Mouse (Mus musculus): ENCODE results near the gene Pex14. TPM values are rescaled to one million over a fixed set of nuclear protein-coding genes. Genes with fewer than 3 reads are reported as not detected.
"Not testable (repeated sequence)": the region's sequence is repeated elsewhere in the genome, so short reads cannot be mapped to it uniquely, and the experiment has no call there.

The Pex14 gene
- polyA plus RNA-seq, 1 experiment from 2014 or later = 42.9 TPM

GRCm38 (mm10) chr4:149125341-149126114 lies 25.9 kb upstream of the Pex14 start:
- Histone ChIP-seq H3K4me2 (replicated peaks; ENCODE audit: low read depth) (no peak overlapping the region), H3K27ac (replicated peaks) (no peak overlapping the region), H3K4me3 (ENCODE audit: low read depth, low read length) (no peak overlapping the region), H3K36me3 (ENCODE audit: control insufficient read depth, insufficient read depth, low read length) (no peaks in the 10 kb centered on the region), H3K9me3 (ENCODE audit: control insufficient read depth, low read length) (no peaks in the 10 kb centered on the region), H3K27me3 (ENCODE audit: control insufficient read depth, insufficient read depth, low read length) (no peaks in the 10 kb centered on the region), H3K4me1 (replicated peaks; ENCODE audit: control insufficient read depth, insufficient read depth) (no peaks in the 10 kb centered on the region), H3K9ac (ENCODE audit: low read length) (no peak overlapping the region)
- ATAC-seq (ENCODE audit: low FRiP score, low TSS enrichment) (no peak), DNase-seq (ENCODE audit: low spot score) (no peak)
- 69% methylated on average over 11 of the region's 11 CpGs for WGBS
- TF ChIP-seq CTCF (IDR thresholded peaks at IDR 0.05; ENCODE audit: low read depth) (no peak), EP300 (optimal IDR thresholded peaks at IDR 0.05) (no peak)

- TF ChIP-seq EP300 (optimal IDR thresholded peaks at IDR 0.05) (no peak), CTCF (IDR thresholded peaks at IDR 0.05; ENCODE audit: low read depth) (no peak)
- Histone ChIP-seq H3K36me3 (ENCODE audit: control insufficient read depth, insufficient read depth, low read length) (no peaks in the 10 kb centered on the region), H3K4me1 (replicated peaks; ENCODE audit: control insufficient read depth, insufficient read depth) (no peaks in the 10 kb centered on the region), H3K4me2 (replicated peaks; ENCODE audit: low read depth) (no peak overlapping the region), H3K27ac (replicated peaks) (no peak overlapping the region), H3K27me3 (ENCODE audit: control insufficient read depth, insufficient read depth, low read length) (no peaks in the 10 kb centered on the region), H3K4me3 (ENCODE audit: low read depth, low read length) (no peak overlapping the region), H3K9me3 (ENCODE audit: control insufficient read depth, low read length) (no peaks in the 10 kb centered on the region), H3K9ac (ENCODE audit: low read length) (no peak overlapping the region)
- 45% methylated on average over 5 of the region's 5 CpGs for WGBS
- ATAC-seq (ENCODE audit: low FRiP score, low TSS enrichment) = peak; percentile 84
- peak; percentile 77 for DNase-seq (ENCODE audit: low spot score)
Measured at GRCm38 (mm10) chr4:149123432-149123831, 23.8 kb upstream of the Pex14 start.

GRCm38 (mm10) chr4:149119978-149120562 lies 20.4 kb upstream of the Pex14 start:
- H3K4me3 ChIP-seq (ENCODE audit: low read depth, low read length); H3K36me3 ChIP-seq (ENCODE audit: control insufficient read depth, insufficient read depth, low read length); H3K4me2 ChIP-seq (replicated peaks; ENCODE audit: low read depth); DNase-seq (ENCODE audit: low spot score); H3K27me3 ChIP-seq (ENCODE audit: control insufficient read depth, insufficient read depth, low read length); H3K9me3 ChIP-seq (ENCODE audit: control insufficient read depth, low read length); H3K27ac ChIP-seq (replicated peaks); H3K4me1 ChIP-seq (replicated peaks; ENCODE audit: control insufficient read depth, insufficient read depth); H3K9ac ChIP-seq (ENCODE audit: low read length): not testable (repeated sequence)
- peak; percentile 47; the same call in 1 of the 2 replicates for ATAC-seq (ENCODE audit: low FRiP score, low TSS enrichment)
- WGBS = 75% methylated on average over 12 of the region's 12 CpGs

- under 1% methylated on average over 35 of the region's 35 CpGs for WGBS
- no peaks in the 10 kb centered on the region for H3K27me3 ChIP-seq (ENCODE audit: control insufficient read depth, insufficient read depth, low read length)
- H3K27ac ChIP-seq (replicated peaks) = no peak within 1 kb of the TSS
Measured at GRCm38 (mm10) chr4:149103875-149104561, 4.3 kb upstream of the Pex14 start, which contains the start of gene Dffa. Dffa (plus strand) TSS chr4:149104146.

GRCm38 (mm10) chr4:149101456-149101855 lies 1.8 kb upstream of the Pex14 start:
- Histone ChIP-seq H3K27me3 (ENCODE audit: control insufficient read depth, insufficient read depth, low read length) (no peaks in the 10 kb centered on the region), H3K9ac (ENCODE audit: low read length) (no peak overlapping the region), H3K4me2 (replicated peaks; ENCODE audit: low read depth) (no peak overlapping the region), H3K27ac (replicated peaks) (no peak overlapping the region), H3K4me1 (replicated peaks; ENCODE audit: control insufficient read depth, insufficient read depth) (peaks cover 12% of the 10 kb centered on the region), H3K4me3 (ENCODE audit: low read depth, low read length) (no peak overlapping the region), H3K36me3 (ENCODE audit: control insufficient read depth, insufficient read depth, low read length) (no peaks in the 10 kb centered on the region), H3K9me3 (ENCODE audit: control insufficient read depth, low read length) (no peaks in the 10 kb centered on the region)
- TF ChIP-seq EP300 (optimal IDR thresholded peaks at IDR 0.05) = no peak
- no peak for TF ChIP-seq CTCF (IDR thresholded peaks at IDR 0.05; ENCODE audit: low read depth)
- 66% methylated on average over 3 of the region's 3 CpGs for WGBS
- DNase-seq (ENCODE audit: low spot score) = no peak
- ATAC-seq (ENCODE audit: low FRiP score, low TSS enrichment) = no peak

More at GRCm38 (mm10) chr4:149103875-149104561, 4.3 kb upstream of the Pex14 start, which contains the start of gene Dffa:
- H3K36me3 ChIP-seq (ENCODE audit: control insufficient read depth, insufficient read depth, low read length) = no peaks in the 10 kb centered on the region; the same call in 1 of the 2 replicates
- peak within 1 kb of the TSS; percentile 92 for H3K4me2 ChIP-seq (replicated peaks; ENCODE audit: low read depth)
- H3K4me1 ChIP-seq (replicated peaks; ENCODE audit: control insufficient read depth, insufficient read depth) = peaks cover 5% of the 10 kb centered on the region
- H3K9me3 ChIP-seq (ENCODE audit: control insufficient read depth, low read length) = no peaks in the 10 kb centered on the region
- peak; percentile 3; the same call in 1 of the 2 replicates for TF ChIP-seq CTCF (IDR thresholded peaks at IDR 0.05; ENCODE audit: low read depth)
- peak; percentile 85 for TF ChIP-seq EP300 (optimal IDR thresholded peaks at IDR 0.05)
- ATAC-seq (ENCODE audit: low FRiP score, low TSS enrichment) (peak; percentile 84), DNase-seq (ENCODE audit: low spot score) (peak; percentile 88)
- peak within 1 kb of the TSS; percentile 85 for H3K9ac ChIP-seq (ENCODE audit: low read length)
- H3K4me3 ChIP-seq (ENCODE audit: low read depth, low read length) = peak within 1 kb of the TSS; percentile 77

- H3K4me2 ChIP-seq (replicated peaks; ENCODE audit: low read depth); H3K4me3 ChIP-seq (ENCODE audit: low read depth, low read length); H3K36me3 ChIP-seq (ENCODE audit: control insufficient read depth, insufficient read depth, low read length); H3K9ac ChIP-seq (ENCODE audit: low read length); DNase-seq (ENCODE audit: low spot score); ATAC-seq (ENCODE audit: low FRiP score, low TSS enrichment); H3K27me3 ChIP-seq (ENCODE audit: control insufficient read depth, insufficient read depth, low read length); H3K9me3 ChIP-seq (ENCODE audit: control insufficient read depth, low read length); H3K27ac ChIP-seq (replicated peaks): not testable (repeated sequence)
- peaks cover 12% of the 10 kb centered on the region for H3K4me1 ChIP-seq (replicated peaks; ENCODE audit: control insufficient read depth, insufficient read depth)
- 88% methylated on average over 12 of the region's 12 CpGs for WGBS
Measured at GRCm38 (mm10) chr4:149100449-149100848, 773 bp upstream of the Pex14 start.

All from stomach, postnatal 0 days (tissue).